Mouse (Mus musculus) gastrocnemius, postnatal 4 days (tissue): Measurements from ENCODE around the gene Crb3. TPM values are rescaled to one million over a fixed set of nuclear protein-coding genes. Genes with fewer than 3 reads are reported as not detected.
A peak's percentile ranks its signal among the peaks of the same experiment; 100 is the strongest.
"Not testable (repeated sequence)": the region's sequence is repeated elsewhere in the genome, so short reads cannot be mapped to it uniquely, and the experiment has no call there.

ENCODE experiments used
- DNase-seq, 2 experiments: peaks; one replicate each; pipeline ENCODE4 v3.0.0; 2021 to 2022; ENCODE audit warnings: low spot score in 2 of 2, mixed read lengths in 2 of 2
- long read RNA-seq, 2 experiments: library from polyadenylated mRNA; stranded (forward); transcript quantifications; one replicate each; pipeline ENCODE4 v2.0.0; 2021
- total RNA-seq, 2 experiments: library from RNA; stranded (reverse); gene quantifications; 2 replicates each; pipeline ENCODE4 v1.2.3; 2021

The Crb3 gene
- total RNA-seq: under 1 TPM; 0.49 to 0.67 TPM
- long read RNA-seq, experiment 1, partial matches to known transcripts: 1 of 4 reads
- long read RNA-seq, experiment 1, other reads (novel, unspliced or antisense): 1 of 4 reads
- long read RNA-seq, experiment 2: 0 reads

DNA sequence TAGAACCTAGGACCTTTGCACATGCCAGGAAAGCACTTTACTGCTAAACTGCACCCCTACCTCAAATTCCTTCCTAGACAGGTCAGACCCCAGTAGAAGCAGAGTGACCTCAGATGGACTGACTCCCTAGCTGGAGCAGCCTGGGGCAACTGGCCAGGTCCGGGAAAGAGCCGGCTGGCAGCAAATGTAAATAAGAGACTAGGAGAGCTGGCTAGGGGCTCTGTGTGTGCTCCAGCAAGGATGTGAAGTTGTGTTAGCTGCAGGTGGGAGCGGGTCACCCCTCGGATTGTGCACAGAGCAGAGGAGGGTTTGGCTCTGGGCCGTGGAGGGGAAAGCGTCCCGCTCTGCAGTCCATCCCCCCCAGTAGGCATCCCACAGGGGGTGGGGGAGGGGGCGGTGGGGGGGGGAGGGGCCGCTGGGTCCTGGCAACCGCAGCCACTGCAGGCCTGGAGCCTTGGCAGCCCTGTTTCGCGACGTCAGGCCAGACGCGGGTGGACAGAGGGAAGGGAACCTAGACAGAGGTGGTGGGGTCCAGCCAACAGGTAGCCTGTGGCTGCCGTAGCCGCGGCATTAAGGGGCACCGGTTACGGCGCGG is at the start of gene Crb3:
Gene Crb3, plus strand, starts transcription at position 215 of the 595 bp plus-strand sequence.
- peak in 1 of 2 experiments; percentile 38 for DNase-seq

DNA sequence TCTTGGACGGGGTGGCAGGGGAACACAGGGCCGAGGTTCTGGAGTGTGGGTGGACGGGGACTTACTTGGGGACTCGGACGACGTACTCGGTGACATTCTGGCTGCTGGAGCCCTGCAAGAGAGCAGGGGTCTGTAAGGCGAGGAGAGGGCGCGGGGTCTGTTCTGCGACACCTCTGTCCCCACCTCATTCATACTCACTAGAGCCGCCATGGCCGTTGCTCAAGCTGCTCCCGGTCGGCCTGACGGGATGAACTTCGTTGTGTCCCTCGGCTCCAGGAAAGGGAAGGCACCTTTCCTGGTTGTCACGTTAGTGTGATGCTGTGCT is 48.0 kb upstream of the Crb3 start:
- DNase-seq: peak in 1 of 2 experiments; percentile 37

- peak; percentile 78 to 90 for DNase-seq
Observed at GRCm38 (mm10) chr17:57011236-57012141, 47.4 kb upstream of the Crb3 start, which contains the start of the genes Gtf2f1 and Gm17949. Gtf2f1 (minus strand) TSS chr17:57011288. Gm17949 (plus strand) TSS chr17:57011469.

- DNase-seq: no peak
Observed at GRCm38 (mm10) chr17:57012245-57012795, 46.6 kb upstream of the Crb3 start.

DNA sequence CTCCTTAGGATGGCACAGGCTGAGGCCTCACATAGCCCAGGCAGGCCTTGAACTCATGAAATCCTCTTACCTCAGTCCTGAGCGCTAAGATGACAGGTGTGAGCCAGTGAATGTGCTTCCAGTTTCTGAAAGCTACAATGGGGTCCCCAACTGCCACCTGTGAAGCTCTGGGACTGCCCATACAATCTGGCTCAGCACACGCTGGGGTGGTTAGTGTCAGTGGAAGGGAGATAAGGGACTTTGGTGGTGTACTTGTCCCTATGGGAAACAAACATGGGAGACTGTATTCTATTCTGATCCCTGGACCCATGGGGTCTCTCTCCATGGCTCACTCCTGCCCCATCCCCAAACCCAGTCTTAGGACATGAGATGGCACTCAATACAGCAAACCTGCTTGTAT is 39.2 kb upstream of the Crb3 start:
- DNase-seq: no peak

GRCm38 (mm10) chr17:57020960-57021359 is 37.9 kb upstream of the Crb3 start:
- DNase-seq: no peak

DNA sequence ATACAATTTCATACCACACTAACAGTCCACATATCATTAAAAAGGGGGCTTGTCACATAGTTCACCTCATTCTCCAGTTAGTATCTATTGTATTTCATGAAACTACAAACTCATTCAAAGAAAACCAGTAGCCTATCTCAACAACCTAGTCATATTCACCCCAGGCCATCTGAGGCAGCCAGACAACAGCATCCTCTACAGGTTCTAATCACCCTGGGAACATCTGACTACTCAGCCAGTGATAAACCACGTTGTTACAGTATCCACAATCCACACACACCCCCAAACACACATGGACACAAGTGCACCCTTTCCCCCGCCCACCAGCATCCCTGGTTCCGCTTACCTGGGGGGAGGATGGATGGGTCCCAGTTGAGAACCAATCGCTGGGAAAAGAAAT is 31.4 kb upstream of the Crb3 start:
- no peak for DNase-seq

DNA sequence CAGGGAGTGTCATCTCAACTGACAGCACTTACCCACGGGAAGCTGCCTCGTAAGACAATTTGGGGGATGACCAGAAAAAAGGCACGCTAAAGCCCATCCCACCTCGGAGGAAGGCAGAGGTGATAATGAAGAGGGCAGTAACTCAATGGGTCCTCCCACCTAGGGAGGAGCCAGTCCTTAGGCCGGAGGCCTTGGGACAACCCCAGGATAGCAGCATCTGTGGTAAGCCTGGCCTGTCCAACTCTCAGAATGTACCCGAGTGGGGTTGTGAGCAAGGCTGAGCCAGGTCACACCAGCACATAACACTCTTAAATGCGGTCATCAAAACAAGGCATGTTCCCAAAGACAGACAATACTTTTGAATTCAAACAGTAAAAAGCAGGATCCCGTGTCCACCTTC is 29.2 kb upstream of the Crb3 start:
- DNase-seq: no peak

GRCm38 (mm10) chr17:57030931-57031660 is 27.8 kb upstream of the Crb3 start, which contains the start of gene Khsrp:
Khsrp (minus strand) TSS chr17:57031522.
- DNase-seq: peak; percentile 43 to 64

DNA sequence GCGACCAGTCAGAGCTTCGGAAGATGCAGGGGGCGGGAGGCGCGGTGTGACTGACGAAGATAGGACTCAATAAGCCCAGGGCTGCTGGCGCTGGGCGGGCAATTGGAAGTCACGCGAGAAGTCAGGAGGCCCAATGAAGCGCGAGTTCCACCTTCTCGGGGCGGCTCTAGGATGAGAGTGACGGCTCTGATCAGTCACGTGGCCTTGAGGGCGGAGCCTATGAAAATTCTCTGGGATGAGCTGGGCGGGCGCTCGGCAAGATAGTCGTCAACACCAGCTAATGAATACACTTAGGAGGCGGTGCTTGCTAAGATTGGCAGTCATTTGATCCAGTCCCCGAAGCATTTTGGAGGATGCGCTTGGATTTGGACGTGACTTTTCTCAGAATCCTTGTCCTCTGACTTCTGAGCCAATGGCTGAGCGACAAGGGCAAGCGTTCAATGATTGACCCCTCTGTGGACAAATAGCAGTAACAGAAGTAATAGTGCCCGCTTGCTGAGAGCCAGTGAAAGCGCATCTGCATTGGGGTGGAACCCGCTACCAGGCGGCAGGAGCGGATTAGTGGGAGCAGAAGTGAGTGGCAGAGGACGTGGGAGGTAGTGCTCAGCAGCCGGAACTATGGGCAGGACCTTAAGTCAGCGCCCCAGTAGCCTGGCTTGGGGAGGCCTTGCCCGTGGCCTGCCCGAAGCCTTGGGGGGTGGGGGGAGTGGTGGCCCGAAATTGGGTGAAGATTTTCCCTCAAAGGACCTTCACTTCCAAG is 27.1 kb upstream of the Crb3 start:
- DNase-seq: peak; percentile 93 to 99

- DNase-seq: no peak
Observed at GRCm38 (mm10) chr17:57032854-57033253, 26.1 kb upstream of the Crb3 start.

- DNase-seq: no peak
Observed at GRCm38 (mm10) chr17:57038978-57039377, 19.9 kb upstream of the Crb3 start.

GRCm38 (mm10) chr17:57041554-57041953 is 17.4 kb upstream of the Crb3 start, which contains the start of gene Slc25a41:
Slc25a41 (minus strand) TSS chr17:57041654.
- no peak for DNase-seq

DNA sequence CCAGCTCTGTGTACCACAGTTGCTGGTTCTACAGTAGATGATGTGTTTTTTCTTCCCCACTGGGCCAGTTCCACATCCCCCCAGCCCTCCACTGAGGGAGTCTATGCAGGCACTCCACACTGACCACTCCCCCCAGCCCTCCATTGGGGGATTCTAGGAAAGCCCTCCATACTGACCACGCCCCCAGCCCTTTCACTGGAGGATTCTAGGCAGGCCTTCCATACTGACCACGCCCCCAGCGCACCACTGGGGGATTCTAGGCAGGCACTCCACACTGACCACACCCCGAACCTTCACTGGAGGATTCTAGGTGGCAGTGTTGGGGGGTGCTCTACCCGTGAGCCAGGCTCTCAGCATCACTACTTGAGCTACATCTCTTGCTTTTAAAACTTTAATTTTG is 11.5 kb upstream of the Crb3 start:
- no peak for DNase-seq

DNA sequence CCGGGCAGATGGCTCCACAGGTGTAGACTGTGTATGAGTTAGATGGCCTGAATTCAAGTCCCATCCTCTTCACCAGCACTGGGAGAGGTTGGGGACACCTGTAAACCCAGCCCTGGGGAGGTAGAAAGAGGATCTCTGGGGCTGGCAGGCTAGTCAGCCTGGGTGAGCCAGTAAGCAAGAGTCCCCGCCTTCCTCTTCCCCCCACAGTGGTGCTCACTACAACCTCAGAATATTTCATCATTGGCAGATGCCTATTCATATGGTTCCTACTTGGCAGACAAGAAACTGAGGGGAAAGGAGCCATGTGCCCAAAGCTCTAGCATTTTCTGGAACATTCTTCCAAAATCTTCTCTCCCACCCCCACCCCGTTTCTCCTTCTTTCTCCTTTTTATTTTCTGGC is 10.1 kb upstream of the Crb3 start:
- DNase-seq: no peak

DNA sequence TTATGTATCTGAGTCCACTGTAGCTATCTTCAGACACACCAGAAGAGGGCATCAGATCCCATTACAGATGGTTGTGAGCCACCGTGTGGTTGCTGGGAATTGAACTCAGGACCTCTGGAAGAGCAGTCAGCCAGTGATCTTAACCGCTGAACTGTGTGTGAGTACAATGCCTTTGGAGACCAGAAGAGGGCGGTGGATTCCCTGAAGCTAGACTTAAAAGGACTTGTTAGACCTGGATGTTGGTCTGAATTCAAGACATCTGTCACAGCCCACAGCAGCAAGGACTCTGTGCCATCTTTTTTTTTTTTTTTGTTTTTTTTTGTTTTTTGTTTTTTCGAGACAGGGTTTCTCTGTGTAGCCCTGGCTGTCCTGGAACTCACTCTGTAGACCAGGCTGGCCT is 7.2 kb upstream of the Crb3 start:
- DNase-seq: not testable (repeated sequence)

DNA sequence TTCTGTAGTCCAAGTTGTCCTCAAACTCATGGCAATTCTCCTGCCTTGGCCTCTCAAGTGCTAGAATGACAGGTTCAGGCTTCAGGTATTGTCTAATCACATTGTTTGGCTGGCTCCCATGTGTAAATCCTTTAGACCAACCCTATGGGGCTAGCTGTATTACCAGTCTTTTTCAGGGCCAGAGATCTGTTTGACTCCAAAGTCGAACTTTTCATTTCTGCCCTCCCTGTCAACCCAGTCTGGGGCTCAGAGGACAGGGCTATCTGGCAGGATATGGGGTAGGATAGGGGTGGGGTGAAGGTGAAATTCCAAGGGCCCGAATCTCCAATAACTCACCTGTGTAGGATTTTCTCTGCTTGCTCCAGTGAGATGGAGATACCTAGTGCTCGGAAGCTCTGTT is 2.7 kb upstream of the Crb3 start:
- no peak for DNase-seq

GRCm38 (mm10) chr17:57059486-57059977 is 627 bp downstream of the Crb3 start, which contains the start of gene Slc25a23:
Slc25a23 (minus strand) TSS chr17:57059863.
- DNase-seq: peak; percentile 53 to 78

DNA sequence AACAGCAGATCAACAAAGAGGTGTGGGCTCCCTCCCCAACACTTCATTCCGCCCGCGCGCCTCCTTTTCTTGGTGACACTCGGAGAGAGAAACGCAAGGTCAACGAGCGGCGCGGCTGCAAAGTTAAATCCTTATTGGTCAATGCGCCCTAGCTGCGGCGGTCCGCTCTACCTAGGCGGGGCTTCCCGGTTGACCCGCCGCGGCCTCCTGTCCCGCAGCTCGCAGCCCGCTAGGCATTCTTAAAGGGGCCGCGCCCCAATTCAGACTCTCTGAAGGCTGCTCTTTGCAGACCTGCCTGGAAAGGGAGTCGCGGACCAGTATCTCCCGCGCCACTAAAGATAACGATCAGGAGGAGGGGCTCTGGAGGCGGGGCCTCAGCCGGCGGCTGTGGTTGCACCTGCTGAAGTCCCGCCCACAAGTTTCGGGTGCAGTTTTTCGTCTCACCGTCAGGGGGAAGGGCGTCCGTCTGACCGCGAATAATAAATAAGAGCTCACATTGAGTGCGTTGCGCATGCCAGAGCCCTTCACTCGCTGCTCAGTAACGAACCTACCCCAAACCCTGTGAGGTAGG is 1.4 kb downstream of the Crb3 start:
- peak; percentile 78 to 93 for DNase-seq

DNA sequence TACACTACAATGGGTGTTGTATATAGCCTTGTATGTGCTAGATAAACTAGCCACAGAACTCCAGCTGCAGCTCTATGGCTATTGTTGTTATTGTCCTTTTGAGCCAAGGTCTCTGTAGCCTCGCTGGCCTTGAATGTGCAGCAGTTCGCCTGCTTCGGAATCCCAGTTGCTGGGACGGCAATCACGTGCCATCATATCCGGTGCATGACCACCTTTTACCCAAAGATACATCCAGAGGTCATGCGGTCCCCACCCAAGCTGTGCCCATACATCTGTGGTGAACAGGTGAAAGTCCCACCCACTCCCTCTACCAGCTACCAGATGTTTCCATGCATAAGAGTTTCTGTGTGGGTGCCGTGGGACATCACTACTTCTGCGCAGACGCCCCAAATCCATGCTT is 2.2 kb downstream of the Crb3 start:
- DNase-seq: no peak
